Mouse (Mus musculus): ENCODE measurements around the gene 0610012G03Rik. TPM values are rescaled to one million over a fixed set of nuclear protein-coding genes. Genes with fewer than 3 reads are reported as not detected.
"Not testable (repeated sequence)": the region's sequence is repeated elsewhere in the genome, so short reads cannot be mapped to it uniquely, and the experiment has no call there.

The 0610012G03Rik gene
- 10 to 100 TPM; 41.2 to 47.7 TPM for total RNA-seq (2021)
- long read RNA-seq, experiment 1, transcript 0610012G03Rik-201 (1 exons, 1,445 nt): major isoform, 93 of 93 reads
- long read RNA-seq, experiment 1, partial matches to known transcripts: 0 of 93 reads
- long read RNA-seq, experiment 1, other reads (novel, unspliced or antisense): 0 of 93 reads
- long read RNA-seq, experiment 2, transcript 0610012G03Rik-201 (1 exons, 1,445 nt): major isoform, 87 of 87 reads
- long read RNA-seq, experiment 2, partial matches to known transcripts: 0 of 87 reads
- long read RNA-seq, experiment 2, other reads (novel, unspliced or antisense): 0 of 87 reads

GRCm38 (mm10) chr16:31948345-31948774 lies at the start of gene 0610012G03Rik, which contains the start of gene Ncbp2:
TSS of gene 0610012G03Rik (minus strand) at chr16:31948494.
TSS of gene Ncbp2 (plus strand) at chr16:31948513.
- peak; percentile 98 for DNase-seq

- DNase-seq: no peak
Observed at GRCm38 (mm10) chr16:31996371-31996770, 48.1 kb upstream of the 0610012G03Rik start.

- DNase-seq: no peak
Observed at GRCm38 (mm10) chr16:31993946-31994345, 45.7 kb upstream of the 0610012G03Rik start.

GRCm38 (mm10) chr16:31993195-31993594 lies 44.9 kb upstream of the 0610012G03Rik start:
- no peak for DNase-seq

GRCm38 (mm10) chr16:31992039-31992438 lies 43.7 kb upstream of the 0610012G03Rik start:
- DNase-seq: no peak

GRCm38 (mm10) chr16:31980946-31981345 lies 32.7 kb upstream of the 0610012G03Rik start:
- DNase-seq: no peak

GRCm38 (mm10) chr16:31979501-31979900 lies 31.2 kb upstream of the 0610012G03Rik start:
- no peak for DNase-seq

GRCm38 (mm10) chr16:31975258-31975657 lies 27.0 kb upstream of the 0610012G03Rik start:
- no peak for DNase-seq

- no peak for DNase-seq
Observed at GRCm38 (mm10) chr16:31963224-31963623, 14.9 kb upstream of the 0610012G03Rik start.

GRCm38 (mm10) chr16:31947901-31948316 lies 385 bp downstream of the 0610012G03Rik start:
- no peak for DNase-seq

GRCm38 (mm10) chr16:31947333-31947732 lies 961 bp downstream of the 0610012G03Rik start:
- no peak for DNase-seq

GRCm38 (mm10) chr16:31945986-31946385 lies 2.3 kb downstream of the 0610012G03Rik start:
- DNase-seq: not testable (repeated sequence)

- no peak for DNase-seq
Observed at GRCm38 (mm10) chr16:31945372-31945771, 2.9 kb downstream of the 0610012G03Rik start.

GRCm38 (mm10) chr16:31944698-31945255 lies 3.5 kb downstream of the 0610012G03Rik start:
- no peak for DNase-seq

- peak; percentile 83 for DNase-seq
Observed at GRCm38 (mm10) chr16:31943980-31944379, 4.3 kb downstream of the 0610012G03Rik start.

GRCm38 (mm10) chr16:31940586-31940985 lies 7.7 kb downstream of the 0610012G03Rik start:
- DNase-seq: no peak

GRCm38 (mm10) chr16:31938856-31939255 lies 9.4 kb downstream of the 0610012G03Rik start:
- DNase-seq: no peak

- DNase-seq: no peak
Observed at GRCm38 (mm10) chr16:31936568-31936967, 11.7 kb downstream of the 0610012G03Rik start.

- no peak for DNase-seq
Observed at GRCm38 (mm10) chr16:31935091-31935979, 13.0 kb downstream of the 0610012G03Rik start.

- no peak for DNase-seq
Observed at GRCm38 (mm10) chr16:31934550-31935010, 13.7 kb downstream of the 0610012G03Rik start.

GRCm38 (mm10) chr16:31933751-31934549 lies 14.3 kb downstream of the 0610012G03Rik start, which contains the start of gene Pigz:
TSS of gene Pigz (plus strand) at chr16:31933851.
- peak; percentile 73 for DNase-seq
